Mouse (Mus musculus) limb, embryonic 13.5 days (tissue): ENCODE data around the gene Tmem56. TPM values are rescaled to one million over a fixed set of nuclear protein-coding genes. Genes with fewer than 3 reads are reported as not detected.
A peak's percentile ranks its signal among the peaks of the same experiment; 100 is the strongest.

Experiments
- ATAC-seq: fragments of 200-750 bp; cut with Nextera tagmentation; 2 replicates; pipeline ENCODE4 v1.8.0; 2017; ENCODE audit warnings: low read depth, moderate number of reproducible peaks, moderate TSS enrichment; ENCODE audit not compliant: low FRiP score
- H3K27ac ChIP-seq: fragments of 300-500 bp; sonication (generic); 2 replicates; pipeline ENCODE4 v1.5.1; 2015; ENCODE audit warnings: inconsistent platforms, mild to moderate bottlenecking, moderate library complexity
- H3K27me3 ChIP-seq: fragments of 300-500 bp; sonication (generic); 2 replicates; pipeline ENCODE4 v1.6.1; 2015; ENCODE audit warnings: mild to moderate bottlenecking, inconsistent platforms
- H3K36me3 ChIP-seq: fragments of 300-500 bp; sonication (generic); 2 replicates; pipeline ENCODE4 v1.6.1; 2015; ENCODE audit warnings: inconsistent platforms, mild to moderate bottlenecking, moderate library complexity
- H3K4me1 ChIP-seq: fragments of 300-500 bp; sonication (generic); 2 replicates; pipeline ENCODE4 v1.6.1; 2015; ENCODE audit warnings: inconsistent platforms
- H3K4me2 ChIP-seq: fragments of 300-500 bp; sonication (generic); replicated peaks from 2 replicates; pipeline ENCODE4 v1.6.1; 2015; ENCODE audit warnings: inconsistent platforms, mild to moderate bottlenecking, moderate library complexity
- H3K4me3 ChIP-seq: fragments of 300-500 bp; sonication (generic); 2 replicates; pipeline ENCODE4 v1.5.1; 2015; ENCODE audit warnings: moderate library complexity, mild to moderate bottlenecking, inconsistent platforms
- H3K9ac ChIP-seq: fragments of 300-500 bp; sonication (generic); 2 replicates; pipeline ENCODE4 v1.6.1; 2015; ENCODE audit warnings: mild to moderate bottlenecking, inconsistent platforms
- H3K9me3 ChIP-seq: fragments of 300-500 bp; sonication (generic); 2 replicates; pipeline ENCODE4 v1.6.1; 2016; ENCODE audit warnings: inconsistent platforms
- WGBS: fragments of 180-500 bp; shearing (Covaris S2); methylation state at CpG from one replicate; pipeline ENCODE4 v1.1.7; 2015; 5-methylcytosine and 5-hydroxymethylcytosine counted together
- polyA plus RNA-seq: library from polyadenylated mRNA; unstranded; fragments of >200 nt; fragmentation: Nextera tagmentation; extraction: Ambion mirVana; gene quantifications from 2 replicates; pipeline ENCODE4 v1.2.1, GENCODE M21; 2015

The Tmem56 gene
- polyA plus RNA-seq, 1 experiment from 2014 or later: 1.0 TPM

DNA sequence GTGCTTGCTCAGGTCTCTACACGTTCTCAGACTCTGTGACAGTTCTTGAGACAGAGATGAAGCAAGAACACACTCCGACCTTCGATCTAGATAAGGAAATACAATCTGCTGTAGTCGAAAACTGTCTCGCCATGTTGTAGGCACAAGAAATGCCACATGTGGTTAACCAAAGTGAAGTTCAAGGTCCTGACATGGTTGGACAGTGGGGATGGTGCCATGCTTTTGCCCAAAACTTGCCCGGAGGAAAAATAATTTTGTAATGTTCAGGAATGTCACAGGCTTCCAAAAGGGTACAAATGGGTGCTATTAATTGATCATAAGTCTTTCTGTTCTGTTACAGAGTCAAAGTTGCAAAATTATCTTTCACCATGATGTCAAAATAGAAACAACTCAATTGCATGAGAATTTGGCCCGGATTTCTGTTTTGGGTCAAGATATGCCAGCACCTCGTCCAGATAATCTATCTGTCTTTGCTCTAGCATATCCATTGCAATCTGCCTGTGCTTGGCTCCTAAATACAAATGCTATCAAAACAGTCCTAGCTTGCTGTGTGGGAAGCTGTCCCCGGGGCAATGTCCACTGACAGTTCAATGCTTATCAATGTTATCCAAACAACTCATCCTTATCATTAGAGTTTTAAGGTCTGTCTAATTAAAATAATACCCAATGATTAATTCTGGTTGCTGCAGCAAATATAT lies 108.5 kb downstream of the Tmem56 start:
- H3K9ac ChIP-seq: no peak overlapping the region
- no peak overlapping the region for H3K4me3 ChIP-seq
- H3K4me2 ChIP-seq: no peak overlapping the region
- 82% methylated on average over 9 of the region's 9 CpGs for WGBS
- peaks cover 9% of the 10 kb centered on the region; the same call in 1 of the 2 replicates for H3K4me1 ChIP-seq
- H3K27me3 ChIP-seq: no peaks in the 10 kb centered on the region
- H3K27ac ChIP-seq: no peak overlapping the region
- ATAC-seq: no peak
- no peaks in the 10 kb centered on the region for H3K9me3 ChIP-seq
- H3K36me3 ChIP-seq: no peaks in the 10 kb centered on the region

GRCm38 (mm10) chr3:121172718-121173117 lies 110.2 kb downstream of the Tmem56 start:
- 88% methylated on average over 2 of the region's 2 CpGs for WGBS
- H3K4me1 ChIP-seq: peaks cover 9% of the 10 kb centered on the region; the same call in 1 of the 2 replicates
- no peak for ATAC-seq

DNA sequence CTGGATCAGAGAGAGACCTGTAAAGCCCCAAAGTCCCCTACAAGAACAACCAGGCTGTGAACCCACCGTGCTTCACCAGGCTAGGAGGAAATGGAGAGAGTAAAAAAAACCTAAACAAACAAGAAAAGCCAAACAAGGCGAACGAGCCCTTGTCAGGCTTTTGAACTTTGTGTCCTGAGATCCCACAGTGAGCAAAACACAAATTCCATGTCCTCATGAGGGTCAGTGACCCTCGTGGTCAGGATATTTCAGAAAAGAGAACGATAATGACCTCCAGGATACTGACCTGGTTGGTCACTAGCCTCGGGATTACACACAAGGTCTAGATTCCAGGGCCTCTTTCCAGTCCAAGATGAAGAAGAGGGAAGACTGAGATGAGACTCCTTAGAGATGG lies 111.0 kb downstream of the Tmem56 start:
- no peak overlapping the region for H3K27ac ChIP-seq
- no peak overlapping the region for H3K9ac ChIP-seq
- WGBS: 45% methylated on average over 6 of the region's 6 CpGs

More at GRCm38 (mm10) chr3:121172718-121173117, 110.2 kb downstream of the Tmem56 start:
- Histone ChIP-seq H3K27me3 (no peaks in the 10 kb centered on the region), H3K4me3 (no peak overlapping the region), H3K27ac (no peak overlapping the region), H3K9ac (no peak overlapping the region), H3K36me3 (no peaks in the 10 kb centered on the region), H3K9me3 (no peaks in the 10 kb centered on the region), H3K4me2 (no peak overlapping the region)

DNA sequence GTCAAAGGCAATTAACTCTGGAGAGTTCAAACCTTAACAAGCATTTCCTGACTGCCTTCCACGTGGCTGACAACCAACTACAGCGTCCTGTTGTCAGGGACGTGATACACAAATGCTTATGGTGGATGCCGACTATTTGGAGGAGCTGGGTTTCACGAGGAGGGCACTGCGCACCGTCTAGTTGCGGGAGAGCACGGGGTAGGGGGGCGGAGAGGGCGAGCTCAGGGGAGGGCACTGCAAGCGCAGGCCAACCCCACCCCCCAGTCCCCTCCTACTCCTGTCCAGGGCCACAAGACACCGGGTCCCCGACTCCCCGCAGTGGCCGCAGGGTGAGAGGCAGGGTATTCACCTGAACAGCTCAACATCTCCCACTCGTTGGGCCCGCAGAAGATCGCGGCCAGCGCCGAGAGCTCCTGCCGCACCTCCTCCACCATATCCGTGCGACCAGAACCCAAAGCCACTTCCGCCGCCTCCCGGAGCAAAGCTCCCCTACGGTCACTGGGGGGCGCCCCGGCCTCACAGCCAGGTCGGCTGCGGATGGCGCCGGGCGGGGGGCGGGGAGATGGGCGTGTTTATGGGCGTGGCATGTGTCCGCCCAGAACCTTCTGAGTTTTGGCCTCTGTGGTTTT lies 111.5 kb downstream of the Tmem56 start, which contains the start of gene Rwdd3:
Gene Rwdd3 (minus strand): TSS at position 453 of the 629 bp plus-strand sequence.
- WGBS: under 1% methylated on average over 40 of the region's 40 CpGs
- Histone ChIP-seq H3K4me3 (peak within 1 kb of the TSS; percentile 64), H3K4me2 (peak within 1 kb of the TSS; percentile 71), H3K4me1 (peaks cover 9% of the 10 kb centered on the region; the same call in 1 of the 2 replicates), H3K36me3 (peaks cover 4% of the 10 kb centered on the region; the same call in 1 of the 2 replicates), H3K27ac (peak within 1 kb of the TSS; percentile 63), H3K27me3 (no peaks in the 10 kb centered on the region), H3K9me3 (no peaks in the 10 kb centered on the region; the same call in 1 of the 2 replicates), H3K9ac (peak within 1 kb of the TSS; percentile 70)
- peak; percentile 96 for ATAC-seq

More for the DNA sequence above, 111.0 kb downstream of the Tmem56 start:
- peak overlapping the region; percentile 71 for H3K4me2 ChIP-seq
- peaks cover 9% of the 10 kb centered on the region; the same call in 1 of the 2 replicates for H3K4me1 ChIP-seq
- H3K36me3 ChIP-seq: no peaks in the 10 kb centered on the region
- no peaks in the 10 kb centered on the region for H3K9me3 ChIP-seq
- ATAC-seq: no peak
- no peaks in the 10 kb centered on the region for H3K27me3 ChIP-seq
- H3K4me3 ChIP-seq: peak overlapping the region; percentile 64

DNA sequence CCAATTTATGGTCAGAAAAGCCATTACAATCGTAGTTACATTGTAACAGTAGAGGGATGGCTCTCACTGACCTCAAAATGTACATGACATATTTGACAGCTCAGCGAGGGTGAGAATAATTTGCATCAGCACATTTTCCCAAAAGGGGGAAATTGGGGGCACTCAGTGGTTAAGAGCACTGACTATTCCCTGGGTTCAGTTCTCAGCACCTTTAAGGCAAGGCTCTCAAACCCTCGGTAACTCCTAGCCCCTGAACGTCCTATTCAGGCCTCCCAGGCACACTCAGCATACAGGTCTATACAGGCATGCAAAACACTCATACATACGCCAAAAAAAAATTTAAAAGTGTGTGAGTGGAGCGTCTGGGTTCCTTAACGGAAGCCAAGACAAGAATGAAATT lies 112.3 kb downstream of the Tmem56 start:
- Histone ChIP-seq H3K9ac (0 out of 2 replicates have a peak overlapping the region, but pooled peaks have one; percentile 70), H3K36me3 (peaks cover 4% of the 10 kb centered on the region; the same call in 1 of the 2 replicates), H3K4me3 (peak overlapping the region; percentile 64), H3K9me3 (no peaks in the 10 kb centered on the region; the same call in 1 of the 2 replicates), H3K4me2 (peak overlapping the region; percentile 71), H3K4me1 (peaks cover 9% of the 10 kb centered on the region; the same call in 1 of the 2 replicates), H3K27ac (no peak overlapping the region), H3K27me3 (no peaks in the 10 kb centered on the region)
- ATAC-seq: no peak
- WGBS: 47% methylated on average over 7 of the region's 7 CpGs

GRCm38 (mm10) chr3:121169092-121169942 lies 113.6 kb downstream of the Tmem56 start:
- peaks cover 12% of the 10 kb centered on the region; the same call in 1 of the 2 replicates for H3K4me1 ChIP-seq
- no peak for ATAC-seq
- no peak overlapping the region for H3K9ac ChIP-seq
- H3K27me3 ChIP-seq: no peaks in the 10 kb centered on the region
- peaks cover 4% of the 10 kb centered on the region; the same call in 1 of the 2 replicates for H3K36me3 ChIP-seq
- 84% methylated on average over 15 of the region's 15 CpGs for WGBS
- H3K9me3 ChIP-seq: no peaks in the 10 kb centered on the region; the same call in 1 of the 2 replicates
- H3K4me3 ChIP-seq: no peak overlapping the region
- H3K27ac ChIP-seq: no peak overlapping the region
- H3K4me2 ChIP-seq: no peak overlapping the region

DNA sequence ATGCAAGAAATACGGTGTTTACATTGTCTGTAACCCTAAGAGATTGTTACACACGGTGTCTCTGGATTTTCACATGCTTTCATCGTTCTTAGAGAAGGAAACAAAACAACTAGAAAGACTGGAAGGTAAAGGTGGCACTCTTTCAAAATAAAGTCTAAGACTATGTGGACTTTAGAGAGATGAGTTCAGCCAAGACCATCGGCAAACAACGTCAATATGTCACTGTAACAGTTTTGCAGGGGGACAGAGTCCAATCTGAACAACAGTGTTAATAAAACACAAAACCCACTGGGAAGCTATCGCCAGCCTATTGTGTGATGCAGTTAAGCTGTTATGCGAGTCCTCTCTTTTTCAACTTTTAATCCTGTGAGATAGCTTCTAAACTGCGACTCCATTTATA lies 114.3 kb downstream of the Tmem56 start:
- no peaks in the 10 kb centered on the region; the same call in 1 of the 2 replicates for H3K9me3 ChIP-seq
- H3K4me3 ChIP-seq: no peak overlapping the region
- no peak for ATAC-seq
- peaks cover 4% of the 10 kb centered on the region; the same call in 1 of the 2 replicates for H3K36me3 ChIP-seq
- H3K4me1 ChIP-seq: peaks cover 12% of the 10 kb centered on the region; the same call in 1 of the 2 replicates
- 91% methylated on average over 8 of the region's 8 CpGs for WGBS
- H3K27me3 ChIP-seq: no peaks in the 10 kb centered on the region
- H3K27ac ChIP-seq: no peak overlapping the region
- no peak overlapping the region for H3K4me2 ChIP-seq
- no peak overlapping the region for H3K9ac ChIP-seq

DNA sequence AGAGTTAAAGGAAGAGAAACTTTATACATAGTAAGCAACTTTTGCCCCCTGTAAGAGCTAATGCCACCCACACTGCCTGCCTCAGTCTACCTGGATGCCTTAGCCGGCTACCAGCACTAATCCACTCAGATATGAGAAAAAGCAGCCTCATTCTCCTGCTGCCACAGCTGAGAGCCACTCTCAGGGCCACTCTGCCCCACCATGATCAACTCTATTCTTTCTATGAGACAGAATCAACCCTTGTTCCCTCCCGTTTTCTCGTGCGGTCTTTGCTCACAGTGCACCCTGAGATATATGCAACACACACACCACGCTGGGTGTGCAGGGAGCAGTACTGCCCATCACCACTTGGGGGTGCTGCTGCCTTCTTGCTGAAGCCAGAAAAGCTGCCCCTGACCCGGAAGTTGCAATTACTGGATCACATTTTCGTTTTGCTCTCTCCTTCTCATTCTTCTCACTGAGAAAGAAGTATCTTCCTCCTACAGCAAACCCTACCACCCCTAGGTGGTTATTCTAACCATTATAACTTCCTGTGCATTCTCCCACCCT lies 119.6 kb downstream of the Tmem56 start:
- Histone ChIP-seq H3K4me1 (peaks cover 16% of the 10 kb centered on the region), H3K4me2 (no peak overlapping the region), H3K9me3 (no peaks in the 10 kb centered on the region; the same call in 1 of the 2 replicates), H3K9ac (no peak overlapping the region), H3K36me3 (peaks cover 4% of the 10 kb centered on the region; the same call in 1 of the 2 replicates), H3K27ac (no peak overlapping the region), H3K27me3 (no peaks in the 10 kb centered on the region), H3K4me3 (no peak overlapping the region)
- no peak for ATAC-seq
- WGBS: 42% methylated on average over 7 of the region's 7 CpGs

- 41% methylated on average over 2 of the region's 2 CpGs for WGBS
Observed at GRCm38 (mm10) chr3:121161661-121162060, 121.2 kb downstream of the Tmem56 start.

DNA sequence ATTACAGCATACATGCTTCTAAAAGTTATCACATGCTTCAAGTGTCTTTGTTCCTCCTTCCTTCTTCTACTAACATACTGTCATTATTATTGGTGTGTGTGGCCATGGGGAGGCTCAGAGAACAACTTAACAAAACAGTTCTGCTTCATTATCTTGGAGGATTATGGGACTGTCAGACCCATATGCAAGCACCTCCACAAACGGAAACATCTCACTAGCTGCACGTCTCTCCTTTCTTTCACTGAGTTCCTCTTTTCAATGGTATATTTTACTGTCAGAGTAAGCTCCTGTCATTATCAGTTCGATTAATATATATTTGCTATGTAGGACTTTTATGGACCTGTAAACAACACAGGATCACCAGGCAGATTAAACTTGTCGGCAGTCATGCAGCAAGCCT lies 122.5 kb downstream of the Tmem56 start:
- no peaks in the 10 kb centered on the region for H3K36me3 ChIP-seq
- no peak overlapping the region for H3K9ac ChIP-seq
- H3K4me1 ChIP-seq: peaks cover 28% of the 10 kb centered on the region
- no peak for ATAC-seq
- H3K9me3 ChIP-seq: no peaks in the 10 kb centered on the region
- H3K27me3 ChIP-seq: no peaks in the 10 kb centered on the region
- no peak overlapping the region for H3K27ac ChIP-seq
- H3K4me3 ChIP-seq: no peak overlapping the region
- H3K4me2 ChIP-seq: no peak overlapping the region
- WGBS: 51% methylated on average over 4 of the region's 4 CpGs

More at GRCm38 (mm10) chr3:121161661-121162060, 121.2 kb downstream of the Tmem56 start:
- no peaks in the 10 kb centered on the region; the same call in 1 of the 2 replicates for H3K9me3 ChIP-seq
- H3K27ac ChIP-seq: no peak overlapping the region
- no peak overlapping the region for H3K4me2 ChIP-seq
- no peaks in the 10 kb centered on the region for H3K27me3 ChIP-seq
- ATAC-seq: no peak
- H3K4me1 ChIP-seq: peaks cover 21% of the 10 kb centered on the region
- no peak overlapping the region for H3K4me3 ChIP-seq
- no peak overlapping the region for H3K9ac ChIP-seq
- peaks cover 3% of the 10 kb centered on the region; the same call in 1 of the 2 replicates for H3K36me3 ChIP-seq

- no peak overlapping the region for H3K9ac ChIP-seq
- H3K27me3 ChIP-seq: no peaks in the 10 kb centered on the region
- H3K36me3 ChIP-seq: no peaks in the 10 kb centered on the region
- 75% methylated on average over 10 of the region's 10 CpGs for WGBS
- H3K4me2 ChIP-seq: no peak overlapping the region
- no peak overlapping the region for H3K4me3 ChIP-seq
- H3K9me3 ChIP-seq: no peaks in the 10 kb centered on the region
- no peak for ATAC-seq
- peaks cover 27% of the 10 kb centered on the region for H3K4me1 ChIP-seq
- no peak overlapping the region for H3K27ac ChIP-seq
Observed at GRCm38 (mm10) chr3:121159566-121159965, 123.3 kb downstream of the Tmem56 start.
